Mouse (Mus musculus) heart, postnatal 10 days (tissue): ENCODE results near the gene Fli1. TPM values are rescaled to one million over a fixed set of nuclear protein-coding genes. Genes with fewer than 3 reads are reported as not detected.

Source experiments
- total RNA-seq, 2 experiments: library from RNA; stranded (reverse); gene quantifications; 2 replicates each; pipeline ENCODE4 v1.2.3; 2021

Gene Fli1
- total RNA-seq, 2 experiments from 2014 or later = 41.1 to 47.5 TPM

Other genes with a start within 250 kb of the Fli1 start
- gene Kcnj5, start 198.5 kb downstream of the Fli1 start, total RNA-seq = 10 to 100 TPM; 46.4 to 48.2 TPM
- not detected for gene Kcnj1, start 170.4 kb downstream of the Fli1 start, total RNA-seq
- 100 to 1,000 TPM; 119 to 154 TPM for gene Ets1, start 93.4 kb upstream of the Fli1 start, total RNA-seq